Mouse (Mus musculus) lung, adult 2 months (tissue): Measurements from ENCODE around the gene Slc25a27. TPM values are rescaled to one million over a fixed set of nuclear protein-coding genes. Genes with fewer than 3 reads are reported as not detected.

Source experiments
- DNase-seq: peaks from one replicate; pipeline ENCODE4 v3.0.0; 2022
- H3K4me1 ChIP-seq: fragments of 200-500 bp; 2 replicates; pipeline ENCODE4 v1.6.1; 2011; ENCODE audit warnings: low read length; ENCODE audit not compliant: control insufficient read depth, insufficient read depth
- H3K4me3 ChIP-seq: fragments of 200-500 bp; replicated peaks from 2 replicates; pipeline ENCODE3; 2011; ENCODE audit warnings: low read depth, mild to moderate bottlenecking, control low read depth, low read length; ENCODE audit errors: extremely low read depth
- CTCF ChIP-seq: fragments of 200-500 bp; IDR thresholded peaks from 2 replicates; pipeline ENCODE4 v1.5.1; 2011; ENCODE audit warnings: mild to moderate bottlenecking, low read length, control low read depth; ENCODE audit not compliant: insufficient read depth
- POLR2A ChIP-seq: fragments of 200-500 bp; IDR thresholded peaks from 2 replicates; pipeline ENCODE4 v1.6.1; 2011; ENCODE audit warnings: low read depth, mild to moderate bottlenecking, control low read depth, low read length, borderline replicate concordance; ENCODE audit errors: extremely low read depth
- WGBS: fragments of 180-500 bp; shearing (Covaris S2); methylation state at CpG from one replicate; pipeline ENCODE4 v1.1.7; 2018; 5-methylcytosine and 5-hydroxymethylcytosine counted together
- polyA plus RNA-seq: library from polyadenylated mRNA; depleted of rRNA; stranded (reverse); fragments of >200 nt; gene quantifications from 2 replicates; pipeline ENCODE4 v1.2.3, GENCODE M21; 2012

Slc25a27 gene
- polyA plus RNA-seq, 1 experiment = 4.3 TPM

DNA sequence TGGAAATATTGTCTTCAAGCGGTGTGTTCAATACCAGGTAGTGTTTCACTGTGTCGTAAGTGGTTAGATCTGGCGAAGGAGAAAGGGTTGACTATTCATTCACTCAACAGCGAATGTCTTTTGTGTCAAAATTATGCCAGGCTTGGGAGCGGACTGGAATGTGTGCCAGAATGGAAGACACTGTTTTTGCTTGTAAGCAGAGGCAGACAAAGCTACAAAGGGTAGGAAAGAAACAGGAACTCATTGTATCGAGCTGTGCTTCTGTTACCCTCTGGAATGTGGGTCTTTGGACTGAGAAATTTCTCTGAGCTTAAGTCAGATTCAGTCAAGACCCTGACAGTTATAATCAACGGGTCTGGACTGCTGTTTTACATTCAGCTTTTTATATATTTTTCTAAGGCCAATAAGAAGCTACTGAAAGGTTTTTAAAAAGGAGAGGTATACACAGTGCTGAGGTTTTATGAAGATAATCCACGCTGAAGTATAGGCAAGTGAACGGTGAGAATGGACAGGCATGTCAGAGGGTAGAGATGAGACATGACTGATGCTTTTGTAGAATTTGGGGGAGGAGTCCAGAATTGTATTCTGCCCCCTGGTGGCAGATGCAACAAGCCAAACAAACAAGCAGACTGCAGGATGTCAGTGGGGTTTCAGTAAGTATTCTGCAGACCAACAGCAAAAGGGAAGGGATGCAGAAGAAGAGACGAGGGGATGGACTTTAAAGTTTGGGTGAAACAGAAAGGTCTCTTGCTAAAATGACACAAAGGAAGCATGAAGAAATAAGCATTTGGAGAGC lies 17.2 kb downstream of the Slc25a27 start:
- H3K4me1 ChIP-seq = no peaks in the 10 kb centered on the region
- H3K4me3 ChIP-seq = no peak overlapping the region
- TF ChIP-seq CTCF (0 out of 2 replicates have a peak, but pooled peaks have one; percentile 18), POLR2A (no peak)
- DNase-seq = no peak
- WGBS = 82% methylated on average over 10 of the region's 10 CpGs

DNA sequence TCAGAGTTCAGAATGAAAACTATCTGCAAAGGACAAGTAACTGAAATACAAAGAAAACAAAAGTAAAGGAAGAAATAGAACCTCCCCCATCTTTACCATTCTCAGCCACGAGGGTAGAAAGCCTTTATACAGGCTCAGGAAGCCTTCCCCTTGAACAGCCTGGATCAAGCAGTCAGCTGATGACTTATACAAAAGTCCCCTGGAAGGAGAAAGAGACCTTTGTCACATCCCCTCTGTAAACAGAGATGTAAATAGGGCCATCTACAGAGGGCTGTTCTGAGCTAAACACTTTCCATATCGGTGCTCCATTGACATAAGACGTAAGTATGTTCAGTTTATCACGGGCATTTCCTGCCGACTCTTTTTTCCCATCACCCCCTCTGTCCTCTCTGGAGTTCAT lies 20.1 kb downstream of the Slc25a27 start:
- no peaks in the 10 kb centered on the region; the same call in 1 of the 2 replicates for H3K4me1 ChIP-seq
- no peak for DNase-seq
- no peak overlapping the region for H3K4me3 ChIP-seq
- TF ChIP-seq CTCF = no peak
- TF ChIP-seq POLR2A = no peak
- WGBS = 52% methylated on average over 5 of the region's 5 CpGs

DNA sequence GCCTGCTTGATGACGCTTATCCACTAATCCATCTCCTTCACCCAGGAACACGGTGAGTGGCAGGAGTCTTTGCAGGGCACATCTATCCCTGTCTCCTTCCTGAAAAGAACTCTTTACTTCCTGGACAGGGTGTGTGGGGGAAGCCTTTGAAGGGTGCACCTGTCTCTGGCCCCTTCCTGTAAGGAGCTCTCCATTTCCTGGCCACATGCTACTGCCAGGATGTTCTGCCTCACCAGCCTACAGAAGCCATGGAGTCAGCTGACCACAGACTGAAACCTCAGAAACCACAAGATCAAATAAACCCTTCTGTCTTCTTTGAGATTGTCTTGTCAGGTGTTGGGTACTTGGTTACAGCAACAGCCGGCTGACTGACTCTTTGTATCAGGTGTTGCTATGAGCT lies 21.9 kb downstream of the Slc25a27 start:
- no peak for TF ChIP-seq POLR2A
- no peak for TF ChIP-seq CTCF
- WGBS = 79% methylated on average over 3 of the region's 3 CpGs
- no peak for DNase-seq
- no peak overlapping the region for H3K4me3 ChIP-seq
- no peaks in the 10 kb centered on the region; the same call in 1 of the 2 replicates for H3K4me1 ChIP-seq

DNA sequence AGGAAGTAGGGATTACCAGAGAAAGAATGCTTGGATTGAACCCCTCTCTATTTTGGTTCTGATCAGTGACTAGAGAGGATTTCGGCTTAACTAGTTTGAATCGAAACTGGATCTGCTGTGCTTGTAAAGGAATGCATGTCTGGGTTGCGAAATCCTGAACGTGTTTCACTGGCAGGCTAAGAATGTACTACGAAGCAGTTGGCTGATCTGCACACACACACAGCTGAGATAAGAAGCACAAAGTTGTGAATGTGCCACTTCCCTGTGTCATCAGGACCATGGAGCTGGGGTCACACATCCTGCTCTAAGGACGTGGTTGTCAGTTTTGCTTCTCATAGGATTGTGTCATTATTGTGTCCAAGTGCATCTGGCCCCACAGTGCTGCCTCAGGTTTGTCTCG lies 22.6 kb downstream of the Slc25a27 start:
- no peaks in the 10 kb centered on the region; the same call in 1 of the 2 replicates for H3K4me1 ChIP-seq
- 46% methylated on average over 7 of the region's 7 CpGs for WGBS
- H3K4me3 ChIP-seq = no peak overlapping the region
- DNase-seq = peak; percentile 11
- TF ChIP-seq CTCF = no peak

DNA sequence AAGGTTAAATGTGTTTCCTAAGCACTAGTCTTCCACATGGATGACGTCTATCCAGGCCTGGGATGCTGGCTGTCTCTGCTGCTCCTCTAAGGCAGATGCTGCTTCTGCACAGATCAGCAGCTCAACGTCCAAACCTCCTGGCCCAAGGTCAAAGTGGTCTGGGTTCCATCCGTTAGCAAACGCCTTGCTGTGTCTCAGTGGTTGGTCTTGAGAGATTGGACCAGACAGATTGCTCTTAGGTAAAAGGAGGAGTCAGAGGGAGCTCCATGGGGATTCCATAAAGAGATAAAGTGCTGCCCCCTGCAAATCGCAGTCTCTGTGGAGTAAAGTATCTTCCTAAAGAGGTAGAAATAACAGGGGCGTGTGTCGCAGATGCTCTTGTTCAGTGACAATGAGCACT lies 23.8 kb downstream of the Slc25a27 start:
- Histone ChIP-seq H3K4me3 (no peak overlapping the region), H3K4me1 (no peaks in the 10 kb centered on the region; the same call in 1 of the 2 replicates)
- DNase-seq = no peak
- 79% methylated on average over 7 of the region's 7 CpGs for WGBS
- TF ChIP-seq POLR2A (no peak), CTCF (no peak)

DNA sequence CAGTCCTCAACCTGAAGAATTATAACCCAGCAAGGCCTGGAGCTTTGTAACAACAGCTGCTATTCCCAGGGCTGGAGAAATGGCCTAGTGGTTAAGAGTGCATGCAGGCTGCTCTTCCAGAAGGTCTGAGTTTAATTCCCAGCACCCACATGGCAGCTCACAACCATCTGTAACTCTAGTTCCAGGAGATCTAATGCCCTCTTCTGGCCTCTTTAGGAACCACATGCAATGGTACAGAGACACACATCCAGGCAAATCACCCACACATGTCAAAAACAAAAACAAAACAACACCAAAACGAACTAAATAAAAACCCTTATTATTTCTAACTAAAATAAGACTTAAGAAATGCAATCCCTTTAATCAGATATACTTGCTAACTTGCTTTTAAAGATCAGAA lies 26.2 kb downstream of the Slc25a27 start:
- 67% methylated on average over 1 of the region's 1 CpGs for WGBS
- no peak for DNase-seq
- Histone ChIP-seq H3K4me3 (no peak overlapping the region), H3K4me1 (no peaks in the 10 kb centered on the region; the same call in 1 of the 2 replicates)
- TF ChIP-seq CTCF (no peak), POLR2A (no peak)

DNA sequence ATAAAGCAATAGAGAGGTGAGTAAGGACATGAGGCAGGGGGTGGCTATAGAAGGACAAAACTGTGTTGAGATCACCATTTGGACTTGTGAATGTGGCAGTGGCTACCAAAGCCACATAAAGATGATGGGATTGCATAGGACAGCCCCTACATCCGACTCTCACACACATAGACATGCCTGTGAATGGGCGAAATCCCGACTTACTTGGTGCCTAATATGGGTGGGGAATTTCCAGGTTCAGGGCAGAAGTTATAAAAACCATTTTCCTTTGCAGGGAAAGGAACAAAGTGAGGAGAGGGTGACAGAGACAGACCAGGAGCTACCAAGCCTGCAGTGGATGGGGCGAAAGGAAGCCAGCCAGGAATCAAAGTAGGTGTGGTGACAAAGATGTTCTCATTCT lies 29.9 kb downstream of the Slc25a27 start:
- Histone ChIP-seq H3K4me1 (no peaks in the 10 kb centered on the region), H3K4me3 (no peak overlapping the region)
- DNase-seq = no peak
- 93% methylated on average over 4 of the region's 4 CpGs for WGBS
- no peak for TF ChIP-seq POLR2A
- no peak for TF ChIP-seq CTCF

DNA sequence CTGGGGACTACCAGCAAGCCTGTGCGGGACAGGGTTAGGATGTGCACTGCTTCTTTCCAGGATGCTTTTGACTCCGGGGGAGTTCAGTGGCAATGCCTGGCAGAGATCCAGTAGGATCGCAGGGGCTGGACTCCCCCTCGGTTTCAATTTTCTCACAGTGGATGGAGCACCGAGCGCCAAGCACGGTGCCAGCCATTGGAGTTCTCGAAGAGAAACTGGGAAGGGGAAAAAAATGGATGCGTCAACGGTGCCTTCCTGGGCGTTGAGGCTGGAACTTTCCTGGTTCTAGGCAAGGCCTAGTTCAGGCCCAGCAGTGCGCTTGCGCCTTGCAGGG lies 36.6 kb downstream of the Slc25a27 start:
- no peak for TF ChIP-seq CTCF
- no peak for TF ChIP-seq POLR2A
- no peak overlapping the region for H3K4me3 ChIP-seq
- H3K4me1 ChIP-seq = no peaks in the 10 kb centered on the region
- DNase-seq = no peak
- 54% methylated on average over 13 of the region's 13 CpGs for WGBS

DNA sequence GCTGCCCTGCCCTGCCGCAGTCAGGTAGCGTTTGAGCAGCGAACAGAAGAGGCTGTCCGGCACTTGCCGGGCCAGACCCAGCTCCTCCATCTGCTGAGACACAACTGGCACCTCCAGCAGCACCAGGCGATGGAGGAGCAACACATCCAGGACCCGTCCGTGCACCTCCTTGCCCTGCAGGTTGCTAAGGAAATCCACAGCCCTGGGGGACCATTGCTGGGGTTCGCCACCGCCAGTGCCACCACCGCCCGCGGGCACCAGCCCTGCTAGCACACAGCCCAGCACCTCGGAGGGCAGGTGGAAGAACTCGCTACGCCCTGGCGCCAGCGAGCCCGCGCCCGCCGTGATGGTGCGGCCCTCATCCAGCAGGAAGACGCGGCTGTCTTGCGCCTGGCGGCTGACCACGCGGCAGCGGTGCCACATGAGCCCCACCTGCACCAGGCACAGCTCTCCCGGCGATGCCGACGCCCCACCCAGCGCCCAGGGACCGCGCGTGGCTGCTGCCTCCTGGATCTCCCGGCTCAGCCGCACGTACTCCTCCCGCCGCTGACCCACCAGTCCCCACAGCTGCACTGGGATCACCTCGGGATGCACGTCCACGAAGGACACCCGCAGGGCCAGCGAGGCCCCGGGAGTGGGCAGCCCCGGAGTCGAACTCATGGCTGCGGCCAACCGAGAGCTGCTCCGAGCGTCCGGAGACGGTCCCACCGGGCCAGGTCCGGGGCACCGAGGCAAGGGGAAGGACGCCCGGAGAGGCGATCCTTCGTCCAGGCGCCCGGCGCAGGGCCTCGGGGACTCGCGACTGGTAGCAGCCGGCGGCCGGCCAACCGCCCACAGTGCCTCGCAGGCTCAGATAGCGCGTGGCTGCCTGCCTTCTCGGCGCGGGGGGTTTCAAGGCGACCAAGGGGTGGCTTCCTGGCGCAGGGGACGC lies 37.3 kb downstream of the Slc25a27 start, which contains the start of gene Tdrd6:
Gene Tdrd6, minus strand, starts transcription at position 804 of the 931 bp plus-strand sequence.
- Histone ChIP-seq H3K4me1 (no peaks in the 10 kb centered on the region), H3K4me3 (no peak within 1 kb of the TSS)
- 4% methylated on average over 83 of the region's 83 CpGs for WGBS
- DNase-seq = no peak
- TF ChIP-seq POLR2A = no peak
- TF ChIP-seq CTCF = no peak

DNA sequence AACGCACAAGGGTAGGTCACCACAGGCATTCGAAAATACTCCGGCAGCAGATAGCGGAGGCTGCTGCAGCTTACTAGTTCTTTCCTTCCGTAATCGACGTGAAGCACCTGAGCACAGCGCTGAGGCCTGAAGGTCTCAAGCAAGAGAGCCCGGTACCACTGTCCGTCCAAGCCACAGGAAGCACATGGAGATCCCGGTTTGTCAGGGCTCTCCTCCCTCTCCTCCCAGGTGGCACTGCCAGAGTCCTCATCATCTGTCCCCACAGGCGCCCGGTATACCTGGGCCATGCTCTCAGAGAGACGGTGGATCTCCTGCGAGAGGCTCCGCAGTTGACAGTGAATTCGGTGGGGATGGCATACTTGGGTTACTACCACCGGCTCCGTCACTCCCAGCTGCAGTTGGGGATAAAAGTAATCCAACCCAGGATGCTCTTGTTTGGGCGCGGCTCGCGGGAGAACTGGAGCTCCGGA lies 38.0 kb downstream of the Slc25a27 start:
- no peaks in the 10 kb centered on the region for H3K4me1 ChIP-seq
- TF ChIP-seq CTCF (no peak), POLR2A (no peak)
- no peak overlapping the region for H3K4me3 ChIP-seq
- no peak for DNase-seq
- WGBS = 27% methylated on average over 24 of the region's 24 CpGs
